Mouse (Mus musculus) cerebellum, adult 2 months (tissue): Measurements from ENCODE around the gene G430095P16Rik. TPM values are rescaled to one million over a fixed set of nuclear protein-coding genes. Genes with fewer than 3 reads are reported as not detected.

Source experiments
- DNase-seq, 2 experiments: peaks; one replicate each; pipeline ENCODE4 v3.0.0; 2021
- H3K27ac ChIP-seq: fragments of 200-500 bp; 2 replicates; pipeline ENCODE4 v1.5.1; 2012; ENCODE audit warnings: low read length, control low read depth, inconsistent platforms; ENCODE audit not compliant: insufficient read depth
- H3K27me3 ChIP-seq: fragments of 200-500 bp; 2 replicates; pipeline ENCODE4 v1.6.1; 2012; ENCODE audit warnings: inconsistent platforms, mild to moderate bottlenecking, low read length, moderate library complexity; ENCODE audit not compliant: control insufficient read depth, insufficient read depth
- H3K4me1 ChIP-seq: fragments of 200-500 bp; 2 replicates; pipeline ENCODE4 v1.6.1; 2011; ENCODE audit warnings: low read length; ENCODE audit not compliant: control insufficient read depth, insufficient read depth
- H3K4me3 ChIP-seq: fragments of 200-500 bp; replicated peaks from 2 replicates; pipeline ENCODE3; 2011; ENCODE audit warnings: mild to moderate bottlenecking, low read depth, low read length, control low read depth; ENCODE audit not compliant: insufficient read depth
- CTCF ChIP-seq: fragments of 200-500 bp; IDR thresholded peaks from 2 replicates; pipeline ENCODE4 v1.5.1; 2011; ENCODE audit warnings: low read depth, mild to moderate bottlenecking, control low read depth, low read length, moderate library complexity, borderline replicate concordance; ENCODE audit not compliant: insufficient read depth
- POLR2A ChIP-seq: fragments of 200-500 bp; IDR thresholded peaks from 2 replicates; pipeline ENCODE4 v1.6.1; 2011; ENCODE audit warnings: low read length, control low read depth, borderline replicate concordance; ENCODE audit not compliant: insufficient read depth
- WGBS: fragments of 180-500 bp; shearing (Covaris S2); methylation state at CpG from one replicate; pipeline ENCODE4 v1.1.7; 2018; 5-methylcytosine and 5-hydroxymethylcytosine counted together
- polyA plus RNA-seq: library from polyadenylated mRNA; depleted of rRNA; stranded (reverse); fragments of >200 nt; gene quantifications from 2 replicates; pipeline ENCODE4 v1.2.3, GENCODE M21; 2012; rRNA removed

The G430095P16Rik gene
- polyA plus RNA-seq, 1 experiment = 0.33 TPM

DNA sequence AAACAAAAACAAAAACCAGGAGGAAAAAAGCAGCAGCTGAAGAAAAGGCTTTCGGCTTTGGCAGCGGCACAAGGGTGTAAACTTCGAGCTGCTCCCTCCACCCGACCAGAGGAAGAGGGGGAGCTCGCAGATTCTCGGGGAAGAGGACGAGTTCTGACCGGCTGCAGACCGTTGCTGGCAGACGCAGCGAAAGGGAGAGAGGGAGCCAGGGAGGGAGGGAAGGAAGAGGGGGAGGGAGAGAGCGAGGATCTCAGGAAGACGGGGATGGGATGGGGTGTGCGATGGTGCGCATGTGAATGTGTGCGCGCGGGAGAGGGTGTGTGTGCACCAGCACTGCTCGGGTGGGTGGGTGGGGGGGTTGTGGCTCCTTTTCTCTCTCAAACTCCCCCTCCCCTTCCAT lies 51.0 kb downstream of the G430095P16Rik start:
- no peak for TF ChIP-seq CTCF
- peak; percentile 81; the same call in 1 of the 2 replicates for TF ChIP-seq POLR2A
- DNase-seq = peak; percentile 89 to 93
- no peaks in the 10 kb centered on the region for H3K27me3 ChIP-seq
- H3K4me3 ChIP-seq = peak overlapping the region; percentile 83
- peaks cover 29% of the 10 kb centered on the region for H3K4me1 ChIP-seq
- H3K27ac ChIP-seq = peak overlapping the region; percentile 97; the same call in 1 of the 2 replicates
- WGBS = under 1% methylated on average over 19 of the region's 19 CpGs

DNA sequence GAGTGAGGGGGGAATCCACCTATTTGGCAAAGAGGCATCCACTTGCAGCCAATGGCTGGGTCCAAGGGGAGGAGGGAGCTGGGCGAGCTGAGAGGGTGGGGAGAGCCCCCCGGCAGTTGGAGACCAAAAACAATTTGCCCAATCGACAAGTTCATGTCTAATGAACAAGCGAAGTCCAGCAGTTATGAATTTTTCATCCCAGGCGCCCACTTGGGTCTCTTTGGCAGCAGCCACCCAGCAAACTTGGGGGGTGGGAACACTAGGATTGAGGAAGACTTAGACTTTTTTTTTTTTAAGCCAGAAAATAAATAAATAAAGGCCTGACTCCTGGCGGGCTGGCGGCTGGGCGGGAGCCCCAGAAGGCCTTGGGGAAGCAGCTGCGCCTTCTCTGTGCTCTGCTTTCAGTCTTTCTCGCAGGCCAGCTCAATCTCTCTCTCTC lies 51.7 kb downstream of the G430095P16Rik start:
- Histone ChIP-seq H3K4me1 (peaks cover 35% of the 10 kb centered on the region), H3K27ac (peak overlapping the region; percentile 99), H3K4me3 (peak overlapping the region; percentile 44), H3K27me3 (no peaks in the 10 kb centered on the region)
- TF ChIP-seq CTCF (no peak), POLR2A (no peak)
- WGBS = 12% methylated on average over 10 of the region's 10 CpGs
- peak; percentile 76 to 77 for DNase-seq

DNA sequence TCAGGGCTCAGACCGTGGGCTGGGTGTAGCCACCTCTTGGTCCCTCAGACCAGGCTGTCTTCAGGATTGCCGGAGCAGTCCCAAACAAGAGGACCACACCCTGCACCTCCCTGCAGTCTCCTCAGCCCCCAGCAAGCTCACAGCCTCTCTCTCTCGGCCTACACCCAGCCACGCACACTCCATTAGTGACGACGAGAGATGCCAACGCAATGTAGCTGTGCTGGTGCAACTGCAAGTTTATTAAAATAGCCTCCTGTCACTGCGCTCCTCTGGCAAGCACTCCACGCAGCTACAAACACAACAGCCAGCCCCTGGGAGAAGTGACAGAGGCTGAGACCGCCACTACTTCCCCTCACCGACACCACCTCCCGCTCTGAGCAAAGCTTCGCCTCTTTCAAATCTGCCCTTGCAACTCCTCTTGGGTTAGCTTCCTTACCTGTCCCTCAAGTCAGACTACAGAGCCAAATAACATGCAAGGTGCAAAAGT lies 52.3 kb downstream of the G430095P16Rik start:
- peaks cover 39% of the 10 kb centered on the region for H3K4me1 ChIP-seq
- peak overlapping the region; percentile 99 for H3K27ac ChIP-seq
- WGBS = 12% methylated on average over 13 of the region's 13 CpGs
- H3K4me3 ChIP-seq = peak overlapping the region; percentile 11
- no peaks in the 10 kb centered on the region for H3K27me3 ChIP-seq
- TF ChIP-seq POLR2A = no peak
- TF ChIP-seq CTCF = no peak
- peak; percentile 52 to 71 for DNase-seq

DNA sequence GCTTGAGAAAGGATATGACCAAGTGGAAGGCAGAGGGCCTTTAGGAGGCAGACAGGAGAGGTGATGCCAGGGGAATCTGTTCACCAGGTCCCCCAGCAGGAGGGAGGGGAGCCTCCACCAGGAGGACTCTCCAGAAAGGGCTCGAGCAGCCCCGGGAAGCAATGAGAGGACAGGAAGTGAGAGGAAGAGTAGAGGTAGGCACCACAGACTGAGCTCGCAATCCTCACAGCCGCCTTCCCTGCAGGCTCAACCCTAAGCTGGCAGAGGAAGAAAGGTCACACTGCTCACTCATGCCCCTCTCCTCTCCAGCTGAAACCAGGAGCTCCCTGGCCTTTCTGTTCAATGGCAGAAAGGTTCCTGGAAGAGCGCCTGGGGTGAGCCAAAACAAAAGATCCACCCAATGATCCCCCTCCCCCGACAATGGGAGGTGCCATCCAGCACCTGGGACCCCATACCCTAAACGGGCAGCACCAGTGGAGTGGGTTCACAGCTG lies 52.9 kb downstream of the G430095P16Rik start:
- no peak for TF ChIP-seq POLR2A
- no peak for TF ChIP-seq CTCF
- Histone ChIP-seq H3K4me3 (no peak overlapping the region), H3K27me3 (no peaks in the 10 kb centered on the region), H3K4me1 (peaks cover 40% of the 10 kb centered on the region), H3K27ac (peak overlapping the region; percentile 99)
- DNase-seq = peak in 1 of 2 experiments; percentile 51
- 16% methylated on average over 7 of the region's 7 CpGs for WGBS

Other genes with a start within 250 kb of the G430095P16Rik start
- gene Ier2, start 60.2 kb upstream of the G430095P16Rik start, polyA plus RNA-seq = 13.9 and 15.1 TPM in 2 replicates
- 144 and 148 TPM in 2 replicates for gene Trmt1, start 36.7 kb upstream of the G430095P16Rik start, polyA plus RNA-seq
- gene Nacc1, start 35.1 kb upstream of the G430095P16Rik start, polyA plus RNA-seq = 91.0 and 93.9 TPM in 2 replicates
- gene Lyl1, start 21.6 kb upstream of the G430095P16Rik start, polyA plus RNA-seq = 1.7 TPM in 2 replicates
- 98.5 and 105 TPM in 2 replicates for gene Nfix, start 77.3 kb downstream of the G430095P16Rik start, polyA plus RNA-seq
- 16.1 and 16.2 TPM in 2 replicates for gene Dand5, start 99.8 kb downstream of the G430095P16Rik start, polyA plus RNA-seq
- 45.3 and 45.5 TPM in 2 replicates for gene Gadd45gip1, start 108.5 kb downstream of the G430095P16Rik start, polyA plus RNA-seq
- gene Rad23a, start 117.7 kb downstream of the G430095P16Rik start, polyA plus RNA-seq = 117 and 120 TPM in 2 replicates
- gene Calr, start 123.9 kb downstream of the G430095P16Rik start, polyA plus RNA-seq = 343 and 394 TPM in 2 replicates
- gene Farsa, start 134.0 kb downstream of the G430095P16Rik start, polyA plus RNA-seq = 69.9 and 72.0 TPM in 2 replicates
- gene Syce2, start 149.1 kb downstream of the G430095P16Rik start, polyA plus RNA-seq = 6.0 and 7.5 TPM in 2 replicates
- 88.2 and 95.2 TPM in 2 replicates for gene Gcdh, start 170.9 kb downstream of the G430095P16Rik start, polyA plus RNA-seq
- gene Klf1, start 178.9 kb downstream of the G430095P16Rik start, polyA plus RNA-seq = 0.31 and 0.41 TPM in 2 replicates
- gene Dnase2a, start 185.6 kb downstream of the G430095P16Rik start, polyA plus RNA-seq = 9.1 and 10.5 TPM in 2 replicates
- 115 and 129 TPM in 2 replicates for gene Mast1, start 214.4 kb downstream of the G430095P16Rik start, polyA plus RNA-seq
- 6.8 and 7.9 TPM in 2 replicates for gene Rtbdn, start 224.0 kb downstream of the G430095P16Rik start, polyA plus RNA-seq
- not detected in 2 replicates for gene Gm49661, start 246.4 kb downstream of the G430095P16Rik start, polyA plus RNA-seq
- gene Prdx2, start 246.6 kb downstream of the G430095P16Rik start, polyA plus RNA-seq = 345 and 351 TPM in 2 replicates
- 58.7 and 61.5 TPM in 2 replicates for gene Rnaseh2a, start 246.8 kb downstream of the G430095P16Rik start, polyA plus RNA-seq